Mouse (Mus musculus): Measurements from ENCODE around the gene Furin. TPM values are rescaled to one million over a fixed set of nuclear protein-coding genes. Genes with fewer than 3 reads are reported as not detected.
"Not testable (repeated sequence)": the region's sequence is repeated elsewhere in the genome, so short reads cannot be mapped to it uniquely, and the experiment has no call there.

Gene Furin
- polyA plus RNA-seq, 1 experiment from 2014 or later, result 5.9 TPM

- H3K4me1 ChIP-seq (replicated peaks), result peaks cover 42% of the 10 kb centered on the region
- WGBS, result 72% methylated on average over 9 of the region's 9 CpGs
- no peak overlapping the region for H3K9ac ChIP-seq
Measured at GRCm38 (mm10) chr7:80398654-80399444, 6.4 kb downstream of the Furin start.

GRCm38 (mm10) chr7:80397986-80398385, 7.2 kb downstream of the Furin start:
- H3K27me3 ChIP-seq, result no peaks in the 10 kb centered on the region
- H3K4me1 ChIP-seq (replicated peaks), result peaks cover 35% of the 10 kb centered on the region
- no peak overlapping the region for H3K4me2 ChIP-seq
- no peaks in the 10 kb centered on the region for H3K9me3 ChIP-seq
- peaks cover 45% of the 10 kb centered on the region for H3K36me3 ChIP-seq
- no peak overlapping the region for H3K27ac ChIP-seq (replicated peaks)
- no peak for ATAC-seq (ENCODE audit: low FRiP score, low read depth)
- no peak overlapping the region for H3K4me3 ChIP-seq
- WGBS, result 83% methylated on average over 9 of the region's 9 CpGs
- no peak overlapping the region for H3K9ac ChIP-seq

More at GRCm38 (mm10) chr7:80398654-80399444, 6.4 kb downstream of the Furin start:
- Histone ChIP-seq H3K4me3 (no peak overlapping the region), H3K36me3 (peaks cover 36% of the 10 kb centered on the region), H3K27me3 (no peaks in the 10 kb centered on the region), H3K9me3 (no peaks in the 10 kb centered on the region), H3K4me2 (no peak overlapping the region), H3K27ac (replicated peaks) (no peak overlapping the region)
- ATAC-seq (ENCODE audit: low FRiP score, low read depth), result no peak

- peaks cover 59% of the 10 kb centered on the region for H3K36me3 ChIP-seq
- not testable (repeated sequence) for H3K4me3 ChIP-seq; H3K27me3 ChIP-seq; ATAC-seq (ENCODE audit: low FRiP score, low read depth); H3K9me3 ChIP-seq; H3K4me2 ChIP-seq; H3K9ac ChIP-seq; H3K27ac ChIP-seq (replicated peaks)
- WGBS, result 87% methylated on average over 4 of the region's 4 CpGs
- peaks cover 29% of the 10 kb centered on the region for H3K4me1 ChIP-seq (replicated peaks)
Measured at GRCm38 (mm10) chr7:80396427-80396826, 8.8 kb downstream of the Furin start.

- Histone ChIP-seq H3K4me1 (replicated peaks) (peaks cover 11% of the 10 kb centered on the region; the same call in 1 of the 2 replicates), H3K27me3 (no peaks in the 10 kb centered on the region), H3K4me3 (no peak overlapping the region), H3K9me3 (no peaks in the 10 kb centered on the region), H3K4me2 (no peak overlapping the region), H3K36me3 (peaks cover 60% of the 10 kb centered on the region), H3K27ac (replicated peaks) (no peak overlapping the region), H3K9ac (no peak overlapping the region)
- WGBS, result 96% methylated on average over 4 of the region's 4 CpGs
- no peak for ATAC-seq (ENCODE audit: low FRiP score, low read depth)
Measured at GRCm38 (mm10) chr7:80394600-80394999, 10.6 kb downstream of the Furin start.

GRCm38 (mm10) chr7:80392119-80392518, 13.1 kb downstream of the Furin start:
- Histone ChIP-seq H3K4me3 (no peak overlapping the region), H3K4me2 (no peak overlapping the region), H3K9ac (no peak overlapping the region), H3K4me1 (replicated peaks) (peaks cover 8% of the 10 kb centered on the region), H3K36me3 (peaks cover 50% of the 10 kb centered on the region), H3K27me3 (no peaks in the 10 kb centered on the region), H3K27ac (replicated peaks) (no peak overlapping the region), H3K9me3 (no peaks in the 10 kb centered on the region)
- 94% methylated on average over 15 of the region's 15 CpGs for WGBS
- no peak for ATAC-seq (ENCODE audit: low FRiP score, low read depth)

- Histone ChIP-seq H3K4me3 (0 out of 2 replicates have a peak within 1 kb of the TSS, but pooled peaks have one; percentile 2), H3K9me3 (no peaks in the 10 kb centered on the region), H3K27ac (replicated peaks) (peak within 1 kb of the TSS; percentile 21; the same call in 1 of the 2 replicates), H3K27me3 (peaks cover 6% of the 10 kb centered on the region; the same call in 1 of the 2 replicates), H3K36me3 (peaks cover 14% of the 10 kb centered on the region), H3K4me1 (replicated peaks) (peaks cover 16% of the 10 kb centered on the region), H3K9ac (peak within 1 kb of the TSS; percentile 17; the same call in 1 of the 2 replicates), H3K4me2 (peak within 1 kb of the TSS; percentile 33)
- WGBS, result 13% methylated on average over 33 of the region's 33 CpGs
- no peak for ATAC-seq (ENCODE audit: low FRiP score, low read depth)
Measured at GRCm38 (mm10) chr7:80387633-80388543, 17.3 kb downstream of the Furin start, which contains the start of gene Fes. Gene Fes (minus strand): TSS chr7:80387946.

- Histone ChIP-seq H3K4me3 (0 out of 2 replicates have a peak overlapping the region, but pooled peaks have one; percentile 2), H3K4me2 (peak overlapping the region; percentile 33), H3K36me3 (peaks cover 7% of the 10 kb centered on the region), H3K27me3 (peaks cover 6% of the 10 kb centered on the region; the same call in 1 of the 2 replicates), H3K9me3 (no peaks in the 10 kb centered on the region), H3K27ac (replicated peaks) (no peak overlapping the region), H3K9ac (no peak overlapping the region), H3K4me1 (replicated peaks) (peaks cover 16% of the 10 kb centered on the region)
- ATAC-seq (ENCODE audit: low FRiP score, low read depth), result no peak
- 26% methylated on average over 17 of the region's 17 CpGs for WGBS
Measured at GRCm38 (mm10) chr7:80387033-80387632, 18.1 kb downstream of the Furin start.

- H3K4me2 ChIP-seq, result peak overlapping the region; percentile 33; the same call in 1 of the 2 replicates
- 37% methylated on average over 18 of the region's 18 CpGs for WGBS
- no peak overlapping the region for H3K9ac ChIP-seq
- H3K36me3 ChIP-seq, result peaks cover under 1% of the 10 kb centered on the region
- H3K9me3 ChIP-seq, result no peaks in the 10 kb centered on the region
- H3K4me3 ChIP-seq, result no peak overlapping the region
- peaks cover 16% of the 10 kb centered on the region for H3K4me1 ChIP-seq (replicated peaks)
- H3K27me3 ChIP-seq, result peaks cover 6% of the 10 kb centered on the region; the same call in 1 of the 2 replicates
- H3K27ac ChIP-seq (replicated peaks), result no peak overlapping the region
- ATAC-seq (ENCODE audit: low FRiP score, low read depth), result peak; percentile 76
Measured at GRCm38 (mm10) chr7:80386235-80386930, 18.9 kb downstream of the Furin start.

- peaks cover 13% of the 10 kb centered on the region for H3K4me1 ChIP-seq (replicated peaks)
- no peaks in the 10 kb centered on the region for H3K9me3 ChIP-seq
- no peak overlapping the region for H3K9ac ChIP-seq
- no peak overlapping the region for H3K4me2 ChIP-seq
- WGBS, result 69% methylated on average over 11 of the region's 11 CpGs
- peaks cover 6% of the 10 kb centered on the region; the same call in 1 of the 2 replicates for H3K27me3 ChIP-seq
- H3K4me3 ChIP-seq, result no peak overlapping the region
- ATAC-seq (ENCODE audit: low FRiP score, low read depth), result no peak
- no peaks in the 10 kb centered on the region for H3K36me3 ChIP-seq
- H3K27ac ChIP-seq (replicated peaks), result no peak overlapping the region
Measured at GRCm38 (mm10) chr7:80382919-80383318, 22.3 kb downstream of the Furin start.

GRCm38 (mm10) chr7:80379531-80379930, 25.7 kb downstream of the Furin start:
- Histone ChIP-seq H3K27ac (replicated peaks) (no peak overlapping the region), H3K36me3 (no peaks in the 10 kb centered on the region), H3K9me3 (no peaks in the 10 kb centered on the region), H3K4me3 (no peak overlapping the region), H3K4me2 (no peak overlapping the region), H3K4me1 (replicated peaks) (0 out of 2 replicates have a peak, but pooled peaks cover 7% of the 10 kb centered on the region), H3K9ac (no peak overlapping the region), H3K27me3 (no peaks in the 10 kb centered on the region)
- WGBS, result 63% methylated on average over 13 of the region's 13 CpGs
- ATAC-seq (ENCODE audit: low FRiP score, low read depth), result no peak

GRCm38 (mm10) chr7:80377471-80377870, 27.8 kb downstream of the Furin start:
- H3K27me3 ChIP-seq, result no peaks in the 10 kb centered on the region
- no peak overlapping the region for H3K9ac ChIP-seq
- no peaks in the 10 kb centered on the region for H3K9me3 ChIP-seq
- no peak for ATAC-seq (ENCODE audit: low FRiP score, low read depth)
- no peak overlapping the region for H3K27ac ChIP-seq (replicated peaks)
- WGBS, result 39% methylated on average over 6 of the region's 6 CpGs
- H3K4me2 ChIP-seq, result no peak overlapping the region
- no peak overlapping the region for H3K4me3 ChIP-seq
- 0 out of 2 replicates have a peak, but pooled peaks cover 7% of the 10 kb centered on the region for H3K4me1 ChIP-seq (replicated peaks)
- H3K36me3 ChIP-seq, result no peaks in the 10 kb centered on the region

Data from hindbrain, embryonic 15.5 days (tissue).